12 mouse cellular contexts compared by ENCODE assay signal in the genomic region with DNA sequence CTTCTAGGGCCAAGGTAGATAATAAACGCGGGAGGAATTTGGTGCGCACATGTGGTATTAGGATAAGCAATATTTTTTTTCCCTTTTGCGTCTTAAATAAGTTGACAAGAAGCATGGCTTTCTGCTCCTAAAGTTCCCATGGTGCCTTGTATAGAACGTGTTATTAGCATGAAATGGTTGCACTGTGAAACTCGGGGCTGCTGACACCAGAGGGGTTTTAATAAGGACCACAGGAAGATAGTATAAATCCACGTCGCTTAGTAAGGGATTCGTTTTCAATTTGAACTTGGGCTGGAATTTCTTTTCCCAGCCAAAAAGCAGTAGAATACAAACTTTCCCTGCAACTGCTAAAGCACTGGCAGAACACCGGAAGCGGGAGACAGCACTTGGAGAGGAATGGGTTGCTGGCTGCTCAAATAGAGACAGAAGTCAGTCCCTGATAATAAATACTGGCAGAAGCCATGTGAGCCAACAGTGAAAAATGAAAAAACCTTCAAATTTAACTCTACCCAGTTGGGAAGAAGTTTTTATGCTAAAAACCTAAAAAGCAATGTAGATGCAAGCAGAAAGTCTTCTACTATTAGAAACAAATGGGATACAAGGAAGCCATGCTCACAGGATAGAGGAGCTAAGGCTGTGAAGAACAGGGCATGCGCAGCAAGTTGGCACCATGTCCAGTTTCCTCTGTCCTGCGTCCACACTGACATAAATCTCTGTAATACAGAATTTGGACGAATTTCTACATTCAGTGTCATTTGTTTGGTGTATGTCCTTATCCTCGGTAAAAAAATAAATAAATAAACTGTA. TPM values are rescaled to one million over a fixed set of nuclear protein-coding genes. Genes with fewer than 3 reads are reported as not detected.
DNase-seq lines count a peak whose midpoint lies in the region; ATAC-seq lines count a peak whose summit lies in the region.
"Had no signal": no experiment of that assay in that cellular context is flagged by ENCODE, and none has a peak within 500 bp of the region (broad histone marks: within the 10 kb centered on the region; RNA-seq: fewer than 3 reads in every experiment).

No protein-coding gene starts in this region.

- no peaks in the 10 kb centered on the region for H3K27me3 ChIP-seq in intestine, embryonic 16.5 days (replicated peaks; ENCODE audit: control insufficient read depth, insufficient read depth, low read length)
- H3K27me3 ChIP-seq in intestine, embryonic 15.5 days (replicated peaks): no peaks in the 10 kb centered on the region
- no peaks in the 10 kb centered on the region for H3K27me3 ChIP-seq in neural tube, embryonic 15.5 days (replicated peaks)
- H3K27me3 ChIP-seq in liver, embryonic 11.5 days (replicated peaks; ENCODE audit: control insufficient read depth, insufficient read depth, low read length): no peaks in the 10 kb centered on the region
- H3K27me3 ChIP-seq: heart, embryonic 13.5 days had no signal

- H3K4me3 ChIP-seq in intestine, embryonic 16.5 days (ENCODE audit: low read length): no peak overlapping the region
- no peak overlapping the region for H3K4me3 ChIP-seq in intestine, embryonic 15.5 days (replicated peaks)
- H3K4me3 ChIP-seq in neural tube, embryonic 15.5 days (replicated peaks): no peak overlapping the region
- no peak overlapping the region for H3K4me3 ChIP-seq in liver, embryonic 11.5 days (ENCODE audit: low read depth, low read length)
- H3K4me3 ChIP-seq: heart, embryonic 13.5 days; myocyte had no signal

- H3K9me3 ChIP-seq in intestine, embryonic 16.5 days (ENCODE audit: control insufficient read depth, low read length): no peaks in the 10 kb centered on the region
- no peaks in the 10 kb centered on the region for H3K9me3 ChIP-seq in intestine, embryonic 15.5 days
- no peaks in the 10 kb centered on the region for H3K9me3 ChIP-seq in neural tube, embryonic 15.5 days (replicated peaks)
- no peaks in the 10 kb centered on the region for H3K9me3 ChIP-seq in liver, embryonic 11.5 days (ENCODE audit: control insufficient read depth, low read length)
- H3K9me3 ChIP-seq: heart, embryonic 13.5 days had no signal

- H3K36me3 ChIP-seq in intestine, embryonic 16.5 days (ENCODE audit: control insufficient read depth, insufficient read depth, low read length): no peaks in the 10 kb centered on the region
- no peaks in the 10 kb centered on the region for H3K36me3 ChIP-seq in intestine, embryonic 15.5 days
- no peaks in the 10 kb centered on the region for H3K36me3 ChIP-seq in neural tube, embryonic 15.5 days
- H3K36me3 ChIP-seq in liver, embryonic 11.5 days (ENCODE audit: control insufficient read depth, insufficient read depth, low read length): no peaks in the 10 kb centered on the region
- H3K36me3 ChIP-seq: heart, embryonic 13.5 days had no signal

- ATAC-seq in intestine, embryonic 16.5 days: no peak
- no peak for ATAC-seq in intestine, embryonic 15.5 days
- no peak for ATAC-seq in neural tube, embryonic 15.5 days (ENCODE audit: low FRiP score)
- ATAC-seq in liver, embryonic 11.5 days (replicated peaks; ENCODE audit: low FRiP score): no peak
- ATAC-seq: hindbrain, embryonic 16.5 days had no signal

- 57% methylated on average over 15 of the region's 15 CpGs for WGBS in intestine, embryonic 16.5 days
- WGBS in intestine, embryonic 15.5 days: 55% methylated on average over 15 of the region's 15 CpGs
- 72% methylated on average over 15 of the region's 15 CpGs for WGBS in neural tube, embryonic 15.5 days
- 81% methylated on average over 15 of the region's 15 CpGs for WGBS in liver, embryonic 11.5 days

- peak; percentile 4 for DNase-seq in adrenal gland, postnatal 25 days
- no peak for DNase-seq in adrenal gland, adult 18-20 months (ENCODE audit: low spot score in 2 of 2)
- peak; percentile 11 for DNase-seq in neural tube, embryonic 10.5 days (ENCODE audit: extremely low spot score, low spot score)
- peak; percentile 7 for DNase-seq in skeletal muscle tissue, adult 2 months (ENCODE audit: low read depth, low spot score)
- no peak for DNase-seq in liver, embryonic 11.5 days (ENCODE audit: low spot score)

- peak overlapping the region; percentile 30; the same call in 1 of the 2 replicates for H3K27ac ChIP-seq in intestine, embryonic 16.5 days (ENCODE audit: low read length)
- no peak overlapping the region for H3K27ac ChIP-seq in intestine, embryonic 15.5 days
- H3K27ac ChIP-seq in neural tube, embryonic 15.5 days (replicated peaks): no peak overlapping the region
- H3K27ac ChIP-seq in liver, embryonic 11.5 days (ENCODE audit: low read depth, low read length): no peak overlapping the region
- H3K27ac ChIP-seq: heart, embryonic 13.5 days had no signal

- no peaks in the 10 kb centered on the region; the same call in 1 of the 2 replicates for H3K4me1 ChIP-seq in intestine, embryonic 16.5 days (ENCODE audit: control insufficient read depth, insufficient read depth, low read length)
- H3K4me1 ChIP-seq in intestine, embryonic 15.5 days (replicated peaks): no peaks in the 10 kb centered on the region
- no peaks in the 10 kb centered on the region for H3K4me1 ChIP-seq in neural tube, embryonic 15.5 days
- H3K4me1 ChIP-seq in liver, embryonic 11.5 days (replicated peaks; ENCODE audit: control insufficient read depth, insufficient read depth, low read length): no peaks in the 10 kb centered on the region
- H3K4me1 ChIP-seq: heart, embryonic 13.5 days had no signal

- H3K9ac ChIP-seq in intestine, embryonic 16.5 days (ENCODE audit: low read depth, low read length): no peak overlapping the region
- no peak overlapping the region for H3K9ac ChIP-seq in intestine, embryonic 15.5 days
- H3K9ac ChIP-seq in neural tube, embryonic 15.5 days (replicated peaks): no peak overlapping the region
- no peak overlapping the region for H3K9ac ChIP-seq in liver, embryonic 11.5 days (ENCODE audit: low read depth, low read length)
- H3K9ac ChIP-seq: heart, embryonic 13.5 days had no signal

- no peak overlapping the region for H3K4me2 ChIP-seq in intestine, embryonic 16.5 days (ENCODE audit: low read depth, low read length)
- no peak overlapping the region for H3K4me2 ChIP-seq in intestine, embryonic 15.5 days (replicated peaks)
- no peak overlapping the region for H3K4me2 ChIP-seq in neural tube, embryonic 15.5 days
- H3K4me2 ChIP-seq in liver, embryonic 11.5 days: no peak overlapping the region
- H3K4me2 ChIP-seq: heart, embryonic 13.5 days had no signal

RNA-seq across cellular contexts. Expression of gene Pde3a, which starts 22.0 kb away (rescaled TPM):
- total RNA-seq in adrenal gland, postnatal 25 days (2021): 10.0 and 11.0 TPM in 2 replicates
- 10 to 100 TPM in 1 of 2 experiments, 1 to 10 TPM in 1; 8.7 to 12.8 TPM for total RNA-seq in adrenal gland, adult 18-20 months (2021)
- polyA plus RNA-seq in intestine, embryonic 16.5 days (2015; fragmentation: Nextera tagmentation; extraction: Ambion mirVana): 14.7 and 17.9 TPM in 2 replicates
- polyA plus RNA-seq in intestine, embryonic 15.5 days (2015; fragmentation: Nextera tagmentation; extraction: Ambion mirVana): 19.5 and 20.8 TPM in 2 replicates
- 2.4 and 3.7 TPM in 2 replicates for polyA plus RNA-seq in neural tube, embryonic 15.5 days (2015; fragmentation: Nextera tagmentation; extraction: Ambion mirVana)
- polyA plus RNA-seq in liver, embryonic 11.5 days (2014; fragmentation: Nextera tagmentation; extraction: Ambion mirVana): 4.9 and 6.0 TPM in 2 replicates
- total RNA-seq: megakaryocyte progenitor cell, adult 5-6 weeks had no signal
- polyA plus RNA-seq: myocyte had no signal

Comparison
In these comparisons a context has a peak if more than half of its experiments do, and no peak if none do; other contexts are left out.
1. DNase-seq: peak in adrenal gland, postnatal 25 days (single experiment), neural tube, embryonic 10.5 days (single experiment) and skeletal muscle tissue, adult 2 months (single experiment); none in adrenal gland, adult 18-20 months (0 of 2) and liver, embryonic 11.5 days (single experiment).